Mouse (Mus musculus) retina, adult 2 months (tissue): ENCODE data around the gene Aars.
A peak's percentile ranks its signal among the peaks of the same experiment; 100 is the strongest.
"Not testable (repeated sequence)": the region's sequence is repeated elsewhere in the genome, so short reads cannot be mapped to it uniquely, and the experiment has no call there.

Experiments used
- DNase-seq: peaks from one replicate; pipeline ENCODE4 v3.0.0-alpha.2; 2012; ENCODE audit warnings: low read depth, low spot score

The Aars gene

DNA sequence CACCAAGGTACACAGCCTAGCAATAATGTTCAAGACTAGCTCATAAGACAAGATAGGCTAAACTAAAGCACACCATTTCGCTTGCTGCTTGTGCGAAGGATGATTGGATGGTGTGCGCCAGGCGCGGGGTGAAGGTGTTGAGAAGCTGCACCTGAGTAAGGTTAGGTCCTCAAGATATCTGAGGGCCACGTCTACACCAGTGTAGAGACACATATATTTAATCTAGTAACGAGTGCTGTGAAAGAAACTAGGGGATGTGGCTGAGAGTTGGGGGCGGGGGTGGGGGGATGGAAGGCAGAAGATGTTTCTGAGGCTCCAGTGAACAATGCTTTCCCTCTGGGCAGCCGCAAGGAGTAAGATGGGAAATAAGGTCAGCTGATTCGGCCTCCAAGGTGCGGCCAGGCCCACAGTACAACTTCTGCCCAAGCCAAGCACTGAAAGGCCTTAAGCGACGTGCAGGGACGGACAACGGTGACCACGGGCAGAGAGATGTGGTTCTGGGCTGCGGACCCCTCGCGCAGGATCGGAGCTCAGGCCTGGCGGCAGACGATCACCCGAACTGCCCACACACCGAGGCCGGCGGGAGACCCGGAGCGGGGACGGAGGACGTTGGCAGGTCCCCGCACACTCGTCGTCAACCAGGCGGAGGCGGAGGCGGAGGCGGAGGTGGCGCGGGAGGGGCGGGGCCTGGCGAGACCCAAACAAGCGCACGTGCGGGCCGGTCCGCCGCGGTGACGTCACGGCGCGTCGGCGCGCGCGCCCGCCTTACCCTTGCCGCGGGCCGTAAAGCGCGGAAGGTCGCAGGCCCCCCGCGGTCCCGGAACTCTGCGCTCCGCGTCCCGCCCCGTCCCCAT lies 61.1 kb downstream of the Aars start, which contains the start of gene Pdpr:
Gene Pdpr, plus strand, starts transcription at position 766 of the 854 bp plus-strand sequence.
- peak; percentile 65 for DNase-seq

DNA sequence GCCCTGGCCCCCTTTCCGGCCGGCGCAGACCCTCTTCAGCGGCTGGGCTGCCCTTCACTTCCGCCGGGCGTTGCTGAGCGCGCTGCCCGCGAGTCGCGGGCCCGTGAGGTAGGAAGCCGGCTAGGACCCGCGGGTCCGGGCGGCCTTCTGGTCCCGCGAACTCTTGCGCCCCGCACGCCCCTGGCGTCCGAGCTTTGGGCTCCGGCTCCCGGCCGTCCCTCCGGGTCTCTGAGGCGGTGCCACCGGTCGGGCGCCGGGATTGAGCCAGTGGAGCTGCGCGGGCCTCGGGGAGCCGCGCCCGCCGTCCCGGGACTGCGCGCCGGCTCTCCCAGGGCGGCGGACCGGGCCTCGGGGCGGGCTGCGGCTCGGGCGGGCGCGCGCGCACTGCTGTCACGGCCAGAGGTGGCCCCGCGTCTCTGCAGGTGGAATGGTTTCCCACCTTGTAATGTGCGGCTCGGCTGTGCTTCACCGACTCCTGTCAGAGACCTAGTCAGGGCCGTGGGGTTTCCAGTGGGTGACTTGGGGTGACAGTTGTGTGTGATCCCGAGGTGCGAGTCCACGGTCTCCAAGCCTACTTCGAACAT lies 61.9 kb downstream of the Aars start:
- DNase-seq, result not testable (repeated sequence)
